ENCODE assay signal across 11 mouse cellular contexts in genomic region chr2:136981062-136981879, GRCm38 (mm10).
DNase-seq lines count a peak whose midpoint lies in the region; ATAC-seq lines count a peak whose summit lies in the region.
"Had no signal": no experiment of that assay in that cellular context is flagged by ENCODE, and none has a peak within 500 bp of the region (broad histone marks: within the 10 kb centered on the region; RNA-seq: fewer than 3 reads in every experiment).

No protein-coding gene starts in this region.

- H3K4me1 ChIP-seq in hindbrain, embryonic 10.5 days (replicated peaks): peaks cover 16% of the 10 kb centered on the region
- H3K4me1 ChIP-seq in midbrain, embryonic 14.5 days (ENCODE audit: control insufficient read depth, insufficient read depth, low read length): 0 out of 2 replicates have a peak, but pooled peaks cover 5% of the 10 kb centered on the region
- no peaks in the 10 kb centered on the region for H3K4me1 ChIP-seq in intestine, embryonic 15.5 days (replicated peaks)

- H3K36me3 ChIP-seq in hindbrain, embryonic 10.5 days: no peaks in the 10 kb centered on the region
- no peaks in the 10 kb centered on the region for H3K36me3 ChIP-seq in midbrain, embryonic 14.5 days (ENCODE audit: control insufficient read depth, insufficient read depth, low read length)
- no peaks in the 10 kb centered on the region for H3K36me3 ChIP-seq in intestine, embryonic 15.5 days

- H3K4me3 ChIP-seq in hindbrain, embryonic 10.5 days: no peak overlapping the region
- no peak overlapping the region for H3K4me3 ChIP-seq in midbrain, embryonic 14.5 days (replicated peaks; ENCODE audit: low read depth, low read length)
- H3K4me3 ChIP-seq in intestine, embryonic 15.5 days (replicated peaks): no peak overlapping the region

- H3K9ac ChIP-seq in midbrain, embryonic 14.5 days (replicated peaks; ENCODE audit: low read length): 0 out of 2 replicates have a peak overlapping the region, but pooled peaks have one; percentile 0
- H3K9ac ChIP-seq in intestine, embryonic 15.5 days: no peak overlapping the region
- H3K9ac ChIP-seq: liver, postnatal 0 days had no signal

- ATAC-seq in midbrain, embryonic 14.5 days (ENCODE audit: low FRiP score, low TSS enrichment): 0 out of 2 replicates have a peak, but pooled peaks have one; percentile 22
- ATAC-seq in intestine, embryonic 15.5 days: no peak
- ATAC-seq: CD4-positive, CD25-positive, alpha-beta regulatory T cell, adult 4 months; liver, postnatal 0 days had no signal

- H3K4me2 ChIP-seq in midbrain, embryonic 14.5 days (ENCODE audit: low read length): no peak overlapping the region
- H3K4me2 ChIP-seq in intestine, embryonic 15.5 days (replicated peaks): no peak overlapping the region

- no peaks in the 10 kb centered on the region for H3K9me3 ChIP-seq in hindbrain, embryonic 10.5 days
- no peaks in the 10 kb centered on the region for H3K9me3 ChIP-seq in midbrain, embryonic 14.5 days (ENCODE audit: control insufficient read depth, low read length)
- no peaks in the 10 kb centered on the region for H3K9me3 ChIP-seq in intestine, embryonic 15.5 days

- WGBS in hindbrain, embryonic 10.5 days: 47% methylated on average over 10 of the region's 10 CpGs
- WGBS in midbrain, embryonic 14.5 days: 20% methylated on average over 10 of the region's 10 CpGs
- WGBS in intestine, embryonic 15.5 days: 80% methylated on average over 10 of the region's 10 CpGs

- peak; percentile 5 for DNase-seq in right cerebral cortex, postnatal 4 days
- DNase-seq in right cerebral cortex, adult 2 months (ENCODE audit: low spot score in 2 of 2): no peak
- no peak for DNase-seq in hindbrain, embryonic 10.5 days (ENCODE audit: low spot score)
- DNase-seq in midbrain, embryonic 14.5 days: peak; percentile 68
- DNase-seq in spleen, postnatal 14 days (ENCODE audit: low spot score in 2 of 2): no peak
- DNase-seq in cerebellum, postnatal 10 days: no peak
- DNase-seq: heart, postnatal 14 days; kidney, adult 8-10 months; liver, postnatal 0 days had no signal

- no peaks in the 10 kb centered on the region for H3K27me3 ChIP-seq in hindbrain, embryonic 10.5 days (ENCODE audit: insufficient read depth, poor library complexity, severe bottlenecking)
- H3K27me3 ChIP-seq in midbrain, embryonic 14.5 days (ENCODE audit: control insufficient read depth, insufficient read depth, low read length): no peaks in the 10 kb centered on the region
- no peaks in the 10 kb centered on the region for H3K27me3 ChIP-seq in intestine, embryonic 15.5 days (replicated peaks)

- peak overlapping the region; percentile 77 for H3K27ac ChIP-seq in hindbrain, embryonic 10.5 days
- no peak overlapping the region; the same call in 1 of the 2 replicates for H3K27ac ChIP-seq in midbrain, embryonic 14.5 days (replicated peaks; ENCODE audit: low read depth, low read length)
- H3K27ac ChIP-seq in intestine, embryonic 15.5 days: no peak overlapping the region

Comparison
In these comparisons a context has a peak if more than half of its experiments do, and no peak if none do; other contexts are left out.
1. DNase-seq: peak in right cerebral cortex, postnatal 4 days (single experiment) and midbrain, embryonic 14.5 days (single experiment); none in right cerebral cortex, adult 2 months (0 of 2), hindbrain, embryonic 10.5 days (single experiment), spleen, postnatal 14 days (0 of 2) and cerebellum, postnatal 10 days (0 of 2).